Mouse (Mus musculus) spleen, adult 2 months (tissue): ENCODE measurements at regions not wholly inside any gene's neighbourhood (a gene's known extent, or its start where the extent isn't known, plus 50 kb on each side); places are given as distances from the start of the nearest gene placed in this dataset.

Source experiments
- CTCF ChIP-seq: fragments of 200-500 bp; IDR thresholded peaks from 2 replicates; pipeline ENCODE4 v1.5.1; 2011; ENCODE audit warnings: mild to moderate bottlenecking, inconsistent platforms; ENCODE audit not compliant: insufficient read depth, insufficient read length, insufficient replicate concordance; ENCODE audit errors: extremely low read depth
- POLR2A ChIP-seq: fragments of 200-500 bp; IDR thresholded peaks from 2 replicates; pipeline ENCODE4 v1.6.1; 2011; ENCODE audit warnings: low read depth, low read length, inconsistent platforms

DNA sequence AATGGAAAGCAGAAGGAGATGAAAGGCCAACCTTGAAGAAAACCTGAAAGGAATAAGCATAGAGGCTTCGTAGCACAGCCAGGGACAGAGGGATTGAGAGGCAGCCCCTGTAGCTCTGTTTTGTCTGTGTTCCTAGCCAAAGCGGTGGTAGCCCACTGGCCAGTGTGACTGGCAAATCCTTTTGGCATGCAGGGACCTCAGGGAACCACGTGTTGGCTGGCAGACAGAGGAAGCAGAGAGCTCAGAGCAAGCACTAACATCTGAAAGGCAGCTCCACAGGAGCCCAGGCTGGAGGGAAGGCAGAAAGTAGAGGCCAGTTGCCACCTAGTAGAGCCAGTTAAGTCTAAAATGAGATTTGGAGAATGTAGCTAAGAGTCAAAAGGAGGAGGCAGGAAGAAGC, 842.5 kb upstream of the 2610301B20Rik start:
- TF ChIP-seq POLR2A = no peak
- TF ChIP-seq CTCF = no peak
